Mouse (Mus musculus) midbrain, postnatal 0 days (tissue): ENCODE measurements around the gene Ewsr1. TPM values are rescaled to one million over a fixed set of nuclear protein-coding genes. Genes with fewer than 3 reads are reported as not detected.
A peak's percentile ranks its signal among the peaks of the same experiment; 100 is the strongest.

Experiments used
- ATAC-seq: fragments of 200-750 bp; cut with Nextera tagmentation; 2 replicates; pipeline ENCODE4 v1.8.0; 2017; ENCODE audit warnings: moderate number of reproducible peaks, mild to moderate bottlenecking, moderate TSS enrichment, moderate library complexity; ENCODE audit not compliant: low FRiP score
- DNase-seq: peaks from one replicate; pipeline ENCODE4 v3.0.0-alpha.2; 2015; ENCODE audit warnings: low spot score
- H3K27ac ChIP-seq: fragments of 300-500 bp; sonication (generic); 2 replicates; pipeline ENCODE4 v1.5.1; 2014; ENCODE audit warnings: low read depth, mild to moderate bottlenecking, low read length, mixed read lengths
- H3K27me3 ChIP-seq: fragments of 300-500 bp; sonication (generic); 2 replicates; pipeline ENCODE4 v1.6.1; 2014; ENCODE audit warnings: low read length, control low read depth, mixed read lengths; ENCODE audit not compliant: insufficient read depth
- H3K36me3 ChIP-seq: fragments of 300-500 bp; sonication (generic); 2 replicates; pipeline ENCODE4 v1.6.1; 2014; ENCODE audit warnings: low read length, control low read depth, mixed read lengths; ENCODE audit not compliant: insufficient read depth
- H3K4me1 ChIP-seq: fragments of 300-500 bp; sonication (generic); 2 replicates; pipeline ENCODE4 v1.6.1; 2014; ENCODE audit warnings: mild to moderate bottlenecking, control low read depth, antibody characterized with exemption, low read length, mixed read lengths; ENCODE audit not compliant: insufficient read depth
- H3K4me2 ChIP-seq: fragments of 300-500 bp; sonication (generic); 2 replicates; pipeline ENCODE4 v1.6.1; 2014; ENCODE audit warnings: low read depth, mild to moderate bottlenecking, low read length, mixed read lengths; ENCODE audit not compliant: poor library complexity, severe bottlenecking
- H3K4me3 ChIP-seq: fragments of 300-500 bp; sonication (generic); 2 replicates; pipeline ENCODE4 v1.5.1; 2014; ENCODE audit warnings: low read depth, mild to moderate bottlenecking, low read length, moderate library complexity
- H3K9ac ChIP-seq: fragments of 300-500 bp; sonication (generic); replicated peaks from 2 replicates; pipeline ENCODE4 v1.6.1; 2014; ENCODE audit warnings: mild to moderate bottlenecking, low read length, moderate library complexity, mixed read lengths; ENCODE audit not compliant: poor library complexity, severe bottlenecking
- H3K9me3 ChIP-seq: fragments of 300-500 bp; sonication (generic); 2 replicates; pipeline ENCODE4 v1.6.1; 2016; ENCODE audit warnings: low read length, control low read depth
- CTCF ChIP-seq: IDR thresholded peaks from 2 replicates; pipeline ENCODE4 v1.5.1; 2016; ENCODE audit warnings: antibody characterized with exemption, mild to moderate bottlenecking
- WGBS: fragments of 180-500 bp; shearing (Covaris S2); extraction: QIAGEN DNeasy Blood & Tissue Kit; methylation state at CpG from one replicate; pipeline ENCODE4 v1.1.7; 2014; 5-methylcytosine and 5-hydroxymethylcytosine counted together
- polyA plus RNA-seq: library from polyadenylated mRNA; unstranded; fragments of >200 nt; fragmentation: Nextera tagmentation; extraction: Ambion mirVana; gene quantifications from 2 replicates; pipeline ENCODE4 v1.2.1, GENCODE M21; 2015
- total RNA-seq: library from RNA; depleted of rRNA; stranded (reverse); fragments of >200 nt; gene quantifications from 2 replicates; pipeline ENCODE4 v1.2.3, GENCODE M21; 2014

Gene Ewsr1
- total and polyA plus RNA-seq, 2 experiments from 2014 or later = 338 to 353 TPM

- no peak for ATAC-seq
- Histone ChIP-seq H3K27me3 (no peaks in the 10 kb centered on the region), H3K9ac (no peak overlapping the region), H3K4me1 (no peaks in the 10 kb centered on the region), H3K4me3 (no peak overlapping the region), H3K27ac (no peak overlapping the region), H3K36me3 (no peaks in the 10 kb centered on the region), H3K4me2 (no peak overlapping the region), H3K9me3 (no peaks in the 10 kb centered on the region)
- peak; percentile 85 for DNase-seq
- 29% methylated on average over 13 of the region's 13 CpGs for WGBS
- TF ChIP-seq CTCF = peak; percentile 100
These were observed 16.0 kb upstream of the Ewsr1 start for GRCm38 (mm10) chr11:5114931-5115581.

DNA sequence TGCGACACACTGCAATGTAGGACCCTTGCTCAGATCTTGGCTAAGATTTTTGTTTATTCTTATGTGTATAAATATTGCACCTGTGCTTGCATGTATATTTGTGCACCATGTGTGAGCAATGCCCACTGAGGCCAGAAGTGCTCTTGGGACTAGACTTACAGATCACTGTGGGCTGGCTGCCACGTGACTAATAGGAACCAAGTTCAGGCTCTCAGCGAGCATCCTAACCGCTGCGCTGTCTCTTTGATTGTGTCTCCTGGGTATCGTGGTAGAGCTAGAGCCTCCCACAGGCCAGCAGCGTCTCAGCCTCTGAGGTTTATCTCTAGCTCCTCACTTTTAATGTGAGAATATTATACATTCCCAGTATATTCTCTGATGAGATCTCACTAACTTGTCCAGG, 14.6 kb upstream of the Ewsr1 start:
- no peak overlapping the region for H3K4me2 ChIP-seq
- no peaks in the 10 kb centered on the region for H3K27me3 ChIP-seq
- no peak overlapping the region for H3K9ac ChIP-seq
- no peak for TF ChIP-seq CTCF
- WGBS = 67% methylated on average over 7 of the region's 7 CpGs
- no peak for ATAC-seq
- H3K9me3 ChIP-seq = no peaks in the 10 kb centered on the region
- no peak overlapping the region for H3K4me3 ChIP-seq
- no peaks in the 10 kb centered on the region for H3K4me1 ChIP-seq
- DNase-seq = no peak
- H3K36me3 ChIP-seq = no peaks in the 10 kb centered on the region
- no peak overlapping the region for H3K27ac ChIP-seq

DNA sequence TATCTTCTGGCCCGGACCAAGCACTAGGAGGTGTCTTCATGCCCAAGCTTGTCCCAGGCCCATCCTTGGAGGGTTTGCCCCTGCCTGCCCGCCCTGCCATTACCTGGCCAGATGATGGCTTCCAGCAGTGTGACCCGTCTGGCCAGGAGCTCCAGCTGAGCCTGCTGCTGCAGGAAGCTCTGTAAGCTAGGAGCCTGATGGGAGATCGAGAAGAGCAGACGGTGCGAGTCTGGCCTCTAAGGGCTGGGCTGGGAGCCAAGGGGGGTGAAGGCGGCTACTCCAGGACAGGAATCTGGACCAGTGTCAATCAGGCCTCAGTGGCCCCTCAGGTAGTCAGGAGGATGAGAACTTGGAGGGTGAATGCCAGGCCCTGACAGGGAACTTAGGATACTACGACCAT, 10.4 kb upstream of the Ewsr1 start:
- no peak for TF ChIP-seq CTCF
- WGBS = 75% methylated on average over 8 of the region's 8 CpGs
- Histone ChIP-seq H3K27ac (no peak overlapping the region), H3K27me3 (no peaks in the 10 kb centered on the region), H3K9me3 (no peaks in the 10 kb centered on the region), H3K4me3 (no peak overlapping the region), H3K4me1 (no peaks in the 10 kb centered on the region), H3K9ac (peak overlapping the region; percentile 29; the same call in 1 of the 2 replicates), H3K4me2 (no peak overlapping the region), H3K36me3 (peaks cover 12% of the 10 kb centered on the region)
- ATAC-seq (no peak), DNase-seq (no peak)

DNA sequence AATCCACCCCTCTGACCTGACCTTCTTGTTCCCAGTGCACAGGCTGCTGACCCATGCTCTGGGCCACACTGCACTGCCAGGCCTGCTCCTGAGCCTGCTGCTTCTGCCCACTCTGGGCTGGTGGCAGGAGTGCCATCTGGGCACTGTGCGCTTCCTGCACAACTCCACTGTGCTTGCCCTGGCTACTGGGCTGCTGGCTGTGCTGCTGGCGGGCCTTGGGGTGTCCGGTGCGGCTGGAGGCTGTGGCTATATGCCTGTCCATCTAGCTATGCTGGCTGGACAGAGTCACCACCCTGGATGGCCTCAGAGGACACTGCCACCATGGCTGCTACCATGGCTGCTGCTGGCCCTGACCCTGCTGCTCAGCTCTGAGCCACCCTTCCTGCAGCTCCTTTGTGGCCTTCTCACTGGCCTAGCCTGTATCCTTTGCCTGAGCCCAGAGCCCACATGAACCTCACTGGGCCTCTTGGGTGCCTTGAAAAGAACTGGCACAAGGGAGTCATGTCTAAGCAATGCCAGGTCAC, 5.0 kb upstream of the Ewsr1 start:
- Histone ChIP-seq H3K4me3 (no peak overlapping the region), H3K36me3 (peaks cover 24% of the 10 kb centered on the region), H3K27me3 (no peaks in the 10 kb centered on the region), H3K4me2 (no peak overlapping the region), H3K4me1 (peaks cover 8% of the 10 kb centered on the region; the same call in 1 of the 2 replicates), H3K27ac (no peak overlapping the region), H3K9ac (no peak overlapping the region), H3K9me3 (no peaks in the 10 kb centered on the region)
- no peak for ATAC-seq
- no peak for TF ChIP-seq CTCF
- DNase-seq = no peak
- WGBS = 92% methylated on average over 4 of the region's 4 CpGs

DNA sequence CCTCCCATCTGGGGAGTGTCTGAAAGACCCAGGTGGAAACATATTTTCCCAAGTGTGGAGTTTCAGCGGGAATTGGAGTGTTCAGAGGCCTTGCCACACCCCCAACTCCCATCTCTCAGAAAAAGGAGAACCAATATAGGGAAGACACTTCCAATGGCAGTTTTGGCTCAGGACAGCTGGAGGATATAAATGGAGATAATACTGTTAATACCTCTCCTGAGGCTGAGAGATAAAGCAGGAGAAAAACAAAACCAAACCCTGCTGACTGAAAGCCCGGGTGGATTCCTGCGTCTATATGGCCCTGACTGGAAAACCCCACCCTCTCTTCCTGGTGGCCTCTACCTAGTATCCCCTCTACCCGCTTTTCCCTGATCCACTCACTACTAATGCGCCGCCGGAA, 3.3 kb upstream of the Ewsr1 start:
- Histone ChIP-seq H3K27me3 (no peaks in the 10 kb centered on the region), H3K4me1 (peaks cover 8% of the 10 kb centered on the region; the same call in 1 of the 2 replicates), H3K27ac (no peak overlapping the region), H3K9ac (no peak overlapping the region), H3K4me3 (no peak overlapping the region), H3K36me3 (peaks cover 24% of the 10 kb centered on the region), H3K9me3 (no peaks in the 10 kb centered on the region), H3K4me2 (no peak overlapping the region)
- ATAC-seq (no peak), DNase-seq (no peak)
- TF ChIP-seq CTCF = no peak
- 88% methylated on average over 7 of the region's 7 CpGs for WGBS

DNA sequence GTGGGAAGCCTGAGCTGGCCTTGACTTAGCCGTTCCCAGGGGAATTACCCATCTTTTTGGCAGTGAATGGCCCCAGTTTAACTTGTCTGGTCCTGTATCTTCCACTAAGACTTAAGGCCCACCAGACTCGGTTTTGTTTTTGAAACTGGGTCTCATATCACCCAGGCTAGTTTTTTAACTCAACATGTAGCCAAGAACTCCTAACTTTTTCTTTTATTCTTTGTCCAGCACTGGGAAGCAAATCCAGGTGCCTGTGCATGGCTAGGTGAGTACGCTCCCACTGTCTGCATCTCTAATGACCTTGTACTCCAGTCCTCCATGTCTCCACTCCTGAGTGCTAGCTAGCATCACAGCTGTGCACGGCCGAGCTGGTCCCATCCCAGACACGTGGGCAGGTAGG, 2.6 kb upstream of the Ewsr1 start:
- Histone ChIP-seq H3K9me3 (no peaks in the 10 kb centered on the region), H3K27ac (no peak overlapping the region), H3K36me3 (peaks cover 24% of the 10 kb centered on the region), H3K4me3 (no peak overlapping the region), H3K4me1 (peaks cover 13% of the 10 kb centered on the region; the same call in 1 of the 2 replicates), H3K4me2 (no peak overlapping the region), H3K9ac (no peak overlapping the region), H3K27me3 (no peaks in the 10 kb centered on the region)
- DNase-seq (no peak), ATAC-seq (no peak)
- 83% methylated on average over 6 of the region's 6 CpGs for WGBS
- TF ChIP-seq CTCF = no peak
